Mouse (Mus musculus) neural tube, embryonic 15.5 days (tissue): ENCODE results near the gene Ptprg. TPM values are rescaled to one million over a fixed set of nuclear protein-coding genes. Genes with fewer than 3 reads are reported as not detected.
"Not testable (repeated sequence)": the region's sequence is repeated elsewhere in the genome, so short reads cannot be mapped to it uniquely, and the experiment has no call there.

Experiments
- ATAC-seq: fragments of 200-750 bp; cut with Nextera tagmentation; 2 replicates; pipeline ENCODE4 v1.8.0; 2017; ENCODE audit warnings: mild to moderate bottlenecking, moderate TSS enrichment, moderate library complexity; ENCODE audit not compliant: low FRiP score
- H3K27ac ChIP-seq: fragments of 300-500 bp; sonication (generic); replicated peaks from 2 replicates; pipeline ENCODE4 v1.5.1; 2015; ENCODE audit warnings: mild to moderate bottlenecking, inconsistent platforms
- H3K27me3 ChIP-seq: fragments of 300-500 bp; sonication (generic); replicated peaks from 2 replicates; pipeline ENCODE4 v1.6.1; 2015; ENCODE audit warnings: inconsistent platforms
- H3K36me3 ChIP-seq: fragments of 300-500 bp; sonication (generic); 2 replicates; pipeline ENCODE4 v1.6.1; 2015; ENCODE audit warnings: inconsistent platforms
- H3K4me1 ChIP-seq: fragments of 300-500 bp; sonication (generic); 2 replicates; pipeline ENCODE4 v1.6.1; 2015; ENCODE audit warnings: inconsistent platforms
- H3K4me2 ChIP-seq: fragments of 300-500 bp; sonication (generic); 2 replicates; pipeline ENCODE4 v1.6.1; 2015; ENCODE audit warnings: inconsistent platforms, mild to moderate bottlenecking, moderate library complexity
- H3K4me3 ChIP-seq: fragments of 300-500 bp; sonication (generic); replicated peaks from 2 replicates; pipeline ENCODE4 v1.5.1; 2015; ENCODE audit warnings: mild to moderate bottlenecking, inconsistent platforms
- H3K9ac ChIP-seq: fragments of 300-500 bp; sonication (generic); replicated peaks from 2 replicates; pipeline ENCODE4 v1.6.1; 2015; ENCODE audit warnings: mild to moderate bottlenecking, inconsistent platforms
- H3K9me3 ChIP-seq: fragments of 300-500 bp; sonication (generic); replicated peaks from 2 replicates; pipeline ENCODE4 v1.6.1; 2016; ENCODE audit warnings: inconsistent platforms
- WGBS: fragments of 180-500 bp; shearing (Covaris S2); methylation state at CpG from one replicate; pipeline ENCODE4 v1.1.7; 2015; ENCODE audit warnings: mixed read lengths; 5-methylcytosine and 5-hydroxymethylcytosine counted together
- polyA plus RNA-seq: library from polyadenylated mRNA; unstranded; fragments of >200 nt; fragmentation: Nextera tagmentation; extraction: Ambion mirVana; gene quantifications from 2 replicates; pipeline ENCODE4 v1.2.1, GENCODE M21; 2015

Ptprg gene
- polyA plus RNA-seq, 1 experiment from 2014 or later: 40.4 TPM

- H3K9ac ChIP-seq: no peak overlapping the region
- H3K9me3 ChIP-seq: no peaks in the 10 kb centered on the region
- H3K4me3 ChIP-seq: no peak overlapping the region
- ATAC-seq: no peak
- no peaks in the 10 kb centered on the region for H3K27me3 ChIP-seq
- no peak overlapping the region for H3K27ac ChIP-seq
- H3K4me2 ChIP-seq: no peak overlapping the region
- H3K4me1 ChIP-seq: no peaks in the 10 kb centered on the region
- no peaks in the 10 kb centered on the region for H3K36me3 ChIP-seq
- WGBS: 92% methylated on average over 3 of the region's 3 CpGs
Measured at GRCm38 (mm10) chr14:12046226-12046882, 493.0 kb downstream of the Ptprg start.

- Histone ChIP-seq H3K27ac (no peak overlapping the region), H3K27me3 (no peaks in the 10 kb centered on the region), H3K4me2 (no peak overlapping the region), H3K9ac (no peak overlapping the region), H3K4me3 (no peak overlapping the region), H3K4me1 (no peaks in the 10 kb centered on the region), H3K36me3 (no peaks in the 10 kb centered on the region), H3K9me3 (no peaks in the 10 kb centered on the region)
- no peak for ATAC-seq
- WGBS: 96% methylated on average over 4 of the region's 4 CpGs
Measured at GRCm38 (mm10) chr14:12047637-12048036, 494.3 kb downstream of the Ptprg start.

GRCm38 (mm10) chr14:12056912-12057524 lies 503.7 kb downstream of the Ptprg start:
- 21% methylated on average over 5 of the region's 5 CpGs for WGBS
- peak; percentile 55; the same call in 1 of the 2 replicates for ATAC-seq

GRCm38 (mm10) chr14:12057856-12058255 lies 504.5 kb downstream of the Ptprg start:
- ATAC-seq: no peak
- Histone ChIP-seq H3K9ac (no peak overlapping the region), H3K27me3 (no peaks in the 10 kb centered on the region), H3K4me1 (peaks cover 15% of the 10 kb centered on the region; the same call in 1 of the 2 replicates), H3K9me3 (no peaks in the 10 kb centered on the region), H3K4me3 (no peak overlapping the region), H3K36me3 (no peaks in the 10 kb centered on the region), H3K4me2 (no peak overlapping the region), H3K27ac (no peak overlapping the region)
- WGBS: 57% methylated on average over 2 of the region's 2 CpGs

More at GRCm38 (mm10) chr14:12056912-12057524, 503.7 kb downstream of the Ptprg start:
- H3K27me3 ChIP-seq: no peaks in the 10 kb centered on the region
- H3K4me3 ChIP-seq: no peak overlapping the region
- H3K36me3 ChIP-seq: no peaks in the 10 kb centered on the region
- no peak overlapping the region for H3K9ac ChIP-seq
- no peak overlapping the region for H3K4me2 ChIP-seq
- no peaks in the 10 kb centered on the region for H3K9me3 ChIP-seq
- no peak overlapping the region for H3K27ac ChIP-seq
- peaks cover 15% of the 10 kb centered on the region; the same call in 1 of the 2 replicates for H3K4me1 ChIP-seq

GRCm38 (mm10) chr14:12059149-12059548 lies 505.8 kb downstream of the Ptprg start:
- H3K27me3 ChIP-seq: no peaks in the 10 kb centered on the region
- H3K4me3 ChIP-seq: no peak overlapping the region
- H3K4me1 ChIP-seq: peaks cover 15% of the 10 kb centered on the region; the same call in 1 of the 2 replicates
- no peak overlapping the region for H3K9ac ChIP-seq
- 85% methylated on average over 7 of the region's 7 CpGs for WGBS
- H3K9me3 ChIP-seq: no peaks in the 10 kb centered on the region
- H3K36me3 ChIP-seq: no peaks in the 10 kb centered on the region
- ATAC-seq: no peak
- H3K4me2 ChIP-seq: no peak overlapping the region
- H3K27ac ChIP-seq: no peak overlapping the region

- WGBS: 89% methylated on average over 2 of the region's 2 CpGs
- not testable (repeated sequence) for ATAC-seq
Measured at GRCm38 (mm10) chr14:12061313-12061712, 508.0 kb downstream of the Ptprg start.

GRCm38 (mm10) chr14:12062628-12063360 lies 509.5 kb downstream of the Ptprg start:
- no peak overlapping the region for H3K4me3 ChIP-seq
- H3K4me1 ChIP-seq: peaks cover 13% of the 10 kb centered on the region; the same call in 1 of the 2 replicates

More at GRCm38 (mm10) chr14:12061313-12061712, 508.0 kb downstream of the Ptprg start:
- H3K4me1 ChIP-seq: peaks cover 15% of the 10 kb centered on the region; the same call in 1 of the 2 replicates
- not testable (repeated sequence) for H3K27ac ChIP-seq, H3K27me3 ChIP-seq, H3K4me2 ChIP-seq, H3K4me3 ChIP-seq, H3K36me3 ChIP-seq, H3K9ac ChIP-seq, H3K9me3 ChIP-seq

GRCm38 (mm10) chr14:12065001-12065400 lies 511.7 kb downstream of the Ptprg start:
- WGBS: 74% methylated on average over 1 of the region's 1 CpGs
- Histone ChIP-seq H3K4me1 (0 out of 2 replicates have a peak, but pooled peaks cover 8% of the 10 kb centered on the region), H3K27me3 (no peaks in the 10 kb centered on the region), H3K9me3 (no peaks in the 10 kb centered on the region), H3K27ac (no peak overlapping the region), H3K4me3 (no peak overlapping the region), H3K36me3 (no peaks in the 10 kb centered on the region), H3K4me2 (no peak overlapping the region), H3K9ac (no peak overlapping the region)
- ATAC-seq: no peak

More at GRCm38 (mm10) chr14:12062628-12063360, 509.5 kb downstream of the Ptprg start:
- no peaks in the 10 kb centered on the region for H3K36me3 ChIP-seq
- no peaks in the 10 kb centered on the region for H3K27me3 ChIP-seq
- H3K9me3 ChIP-seq: no peaks in the 10 kb centered on the region
- no peak overlapping the region for H3K9ac ChIP-seq
- no peak for ATAC-seq
- no peak overlapping the region for H3K4me2 ChIP-seq
- H3K27ac ChIP-seq: no peak overlapping the region
- WGBS: 90% methylated on average over 7 of the region's 7 CpGs

- Histone ChIP-seq H3K36me3 (no peaks in the 10 kb centered on the region), H3K9me3 (no peaks in the 10 kb centered on the region), H3K4me3 (no peak overlapping the region), H3K27ac (no peak overlapping the region), H3K4me2 (no peak overlapping the region), H3K9ac (no peak overlapping the region), H3K4me1 (0 out of 2 replicates have a peak, but pooled peaks cover 2% of the 10 kb centered on the region), H3K27me3 (no peaks in the 10 kb centered on the region)
- WGBS: 83% methylated on average over 2 of the region's 2 CpGs
- ATAC-seq: no peak
Measured at GRCm38 (mm10) chr14:12065736-12066135, 512.4 kb downstream of the Ptprg start.

- Histone ChIP-seq H3K9ac (no peak overlapping the region), H3K27me3 (no peaks in the 10 kb centered on the region), H3K36me3 (no peaks in the 10 kb centered on the region), H3K4me1 (no peaks in the 10 kb centered on the region), H3K4me2 (no peak overlapping the region), H3K27ac (no peak overlapping the region), H3K4me3 (no peak overlapping the region), H3K9me3 (no peaks in the 10 kb centered on the region)
- ATAC-seq: no peak
- WGBS: 93% methylated on average over 12 of the region's 12 CpGs
Measured at GRCm38 (mm10) chr14:12069707-12070106, 516.4 kb downstream of the Ptprg start.

GRCm38 (mm10) chr14:12070361-12070760 lies 517.0 kb downstream of the Ptprg start:
- Histone ChIP-seq H3K27ac (no peak overlapping the region), H3K36me3 (no peaks in the 10 kb centered on the region), H3K9me3 (no peaks in the 10 kb centered on the region), H3K9ac (no peak overlapping the region), H3K4me2 (no peak overlapping the region), H3K4me1 (no peaks in the 10 kb centered on the region), H3K4me3 (no peak overlapping the region), H3K27me3 (no peaks in the 10 kb centered on the region)
- no peak for ATAC-seq
- 69% methylated on average over 1 of the region's 1 CpGs for WGBS
